Mouse (Mus musculus) neural tube, embryonic 14.5 days (tissue): ENCODE data around the gene Wdr45. TPM values are rescaled to one million over a fixed set of nuclear protein-coding genes. Genes with fewer than 3 reads are reported as not detected.

Source experiments
- ATAC-seq: fragments of 200-750 bp; cut with Nextera tagmentation; 2 replicates; pipeline ENCODE4 v1.8.0; 2017; ENCODE audit warnings: low read depth, mild to moderate bottlenecking, moderate TSS enrichment, moderate library complexity
- H3K27ac ChIP-seq: fragments of 300-500 bp; sonication (generic); 2 replicates; pipeline ENCODE4 v1.5.1; 2014; ENCODE audit warnings: low read depth, mild to moderate bottlenecking, control low read depth, low read length, moderate library complexity, mixed read lengths
- H3K27me3 ChIP-seq: fragments of 300-500 bp; sonication (generic); 2 replicates; pipeline ENCODE4 v1.6.1; 2014; ENCODE audit warnings: low read length; ENCODE audit not compliant: control insufficient read depth, insufficient read depth
- H3K36me3 ChIP-seq: fragments of 300-500 bp; sonication (generic); 2 replicates; pipeline ENCODE4 v1.6.1; 2014; ENCODE audit warnings: low read length, mixed read lengths; ENCODE audit not compliant: control insufficient read depth, insufficient read depth
- H3K4me1 ChIP-seq: fragments of 300-500 bp; sonication (generic); 2 replicates; pipeline ENCODE4 v1.6.1; 2014; ENCODE audit warnings: low read length; ENCODE audit not compliant: control insufficient read depth, insufficient read depth
- H3K4me2 ChIP-seq: fragments of 300-500 bp; sonication (generic); 2 replicates; pipeline ENCODE4 v1.6.1; 2014; ENCODE audit warnings: mild to moderate bottlenecking, low read depth, low read length, control low read depth
- H3K4me3 ChIP-seq: fragments of 300-500 bp; sonication (generic); 2 replicates; pipeline ENCODE4 v1.5.1; 2014; ENCODE audit warnings: low read depth, low read length, control low read depth, mixed read lengths
- H3K9ac ChIP-seq: fragments of 300-500 bp; sonication (generic); replicated peaks from 2 replicates; pipeline ENCODE4 v1.6.1; 2014; ENCODE audit warnings: low read depth, mild to moderate bottlenecking, control low read depth, low read length, mixed read lengths
- H3K9me3 ChIP-seq: fragments of 300-500 bp; sonication (generic); 2 replicates; pipeline ENCODE4 v1.6.1; 2016; ENCODE audit warnings: low read length; ENCODE audit not compliant: control insufficient read depth
- WGBS: fragments of 180-500 bp; shearing (Covaris S2); extraction: QIAGEN DNeasy Blood & Tissue Kit; methylation state at CpG from one replicate; pipeline ENCODE4 v1.1.7; 2014; 5-methylcytosine and 5-hydroxymethylcytosine counted together
- polyA plus RNA-seq: library from polyadenylated mRNA; unstranded; fragments of >200 nt; fragmentation: Nextera tagmentation; extraction: Ambion mirVana; gene quantifications from 2 replicates; pipeline ENCODE4 v1.2.1, GENCODE M21; 2014

Wdr45 gene
- polyA plus RNA-seq, 1 experiment from 2014 or later = 23.6 TPM

GRCm38 (mm10) chrX:7728215-7728921 lies 14.2 kb downstream of the Wdr45 start, which contains the start of gene Praf2:
Praf2 (plus strand) TSS chrX:7728439.
- H3K4me2 ChIP-seq = peak within 1 kb of the TSS; percentile 53
- H3K4me3 ChIP-seq = peak within 1 kb of the TSS; percentile 39
- H3K36me3 ChIP-seq = no peaks in the 10 kb centered on the region
- WGBS = 15% methylated on average over 42 of the region's 42 CpGs
- peak within 1 kb of the TSS; percentile 50 for H3K9ac ChIP-seq
- H3K9me3 ChIP-seq = no peaks in the 10 kb centered on the region
- H3K27ac ChIP-seq = peak within 1 kb of the TSS; percentile 73
- ATAC-seq = peak; percentile 94
- H3K27me3 ChIP-seq = no peaks in the 10 kb centered on the region
- no peaks in the 10 kb centered on the region for H3K4me1 ChIP-seq

- Histone ChIP-seq H3K4me3 (peak overlapping the region; percentile 39), H3K36me3 (no peaks in the 10 kb centered on the region), H3K4me1 (no peaks in the 10 kb centered on the region), H3K27ac (peak overlapping the region; percentile 73), H3K9ac (peak overlapping the region; percentile 50), H3K4me2 (peak overlapping the region; percentile 53), H3K27me3 (no peaks in the 10 kb centered on the region), H3K9me3 (no peaks in the 10 kb centered on the region)
- no peak for ATAC-seq
- 25% methylated on average over 4 of the region's 4 CpGs for WGBS
Observed at GRCm38 (mm10) chrX:7728922-7729265, 14.8 kb downstream of the Wdr45 start.

- Histone ChIP-seq H3K36me3 (no peaks in the 10 kb centered on the region), H3K27me3 (no peaks in the 10 kb centered on the region), H3K4me2 (no peak overlapping the region), H3K9me3 (no peaks in the 10 kb centered on the region), H3K4me1 (no peaks in the 10 kb centered on the region), H3K27ac (no peak overlapping the region), H3K4me3 (no peak overlapping the region), H3K9ac (no peak overlapping the region)
- ATAC-seq = no peak
- 43% methylated on average over 25 of the region's 26 CpGs for WGBS
Observed at GRCm38 (mm10) chrX:7733571-7734156, 19.5 kb downstream of the Wdr45 start.

- no peak overlapping the region for H3K4me3 ChIP-seq
- ATAC-seq = no peak
- H3K9ac ChIP-seq = no peak overlapping the region
Observed at GRCm38 (mm10) chrX:7739336-7740081, 25.4 kb downstream of the Wdr45 start.

GRCm38 (mm10) chrX:7740082-7740819 lies 26.1 kb downstream of the Wdr45 start:
- Histone ChIP-seq H3K4me1 (no peaks in the 10 kb centered on the region), H3K27ac (no peak overlapping the region), H3K4me3 (no peak overlapping the region), H3K9ac (no peak overlapping the region), H3K36me3 (no peaks in the 10 kb centered on the region), H3K27me3 (no peaks in the 10 kb centered on the region), H3K4me2 (no peak overlapping the region), H3K9me3 (no peaks in the 10 kb centered on the region)
- WGBS = 69% methylated on average over 10 of the region's 10 CpGs
- no peak for ATAC-seq

More at GRCm38 (mm10) chrX:7739336-7740081, 25.4 kb downstream of the Wdr45 start:
- Histone ChIP-seq H3K27ac (no peak overlapping the region), H3K4me2 (no peak overlapping the region), H3K4me1 (no peaks in the 10 kb centered on the region), H3K9me3 (no peaks in the 10 kb centered on the region), H3K27me3 (no peaks in the 10 kb centered on the region), H3K36me3 (no peaks in the 10 kb centered on the region)
- WGBS = 75% methylated on average over 11 of the region's 14 CpGs

- no peak for ATAC-seq
- H3K9me3 ChIP-seq = no peaks in the 10 kb centered on the region
- H3K4me1 ChIP-seq = no peaks in the 10 kb centered on the region
- H3K9ac ChIP-seq = no peak overlapping the region
- H3K27me3 ChIP-seq = no peaks in the 10 kb centered on the region
- no peak overlapping the region for H3K4me2 ChIP-seq
- H3K4me3 ChIP-seq = no peak overlapping the region
- H3K27ac ChIP-seq = no peak overlapping the region
- 80% methylated on average over 5 of the region's 5 CpGs for WGBS
- H3K36me3 ChIP-seq = no peaks in the 10 kb centered on the region
Observed at GRCm38 (mm10) chrX:7741103-7741502, 27.0 kb downstream of the Wdr45 start.

- 60% methylated on average over 5 of the region's 5 CpGs for WGBS
- Histone ChIP-seq H3K4me3 (no peak overlapping the region), H3K9me3 (no peaks in the 10 kb centered on the region), H3K9ac (no peak overlapping the region), H3K27ac (no peak overlapping the region), H3K4me2 (no peak overlapping the region), H3K27me3 (no peaks in the 10 kb centered on the region), H3K36me3 (no peaks in the 10 kb centered on the region), H3K4me1 (no peaks in the 10 kb centered on the region)
- ATAC-seq = no peak
Observed at GRCm38 (mm10) chrX:7743470-7743869, 29.3 kb downstream of the Wdr45 start.

GRCm38 (mm10) chrX:7744940-7745339 lies 30.8 kb downstream of the Wdr45 start:
- Histone ChIP-seq H3K4me2 (no peak overlapping the region), H3K4me3 (no peak overlapping the region), H3K27ac (no peak overlapping the region), H3K4me1 (no peaks in the 10 kb centered on the region), H3K36me3 (no peaks in the 10 kb centered on the region), H3K9ac (no peak overlapping the region), H3K9me3 (no peaks in the 10 kb centered on the region), H3K27me3 (no peaks in the 10 kb centered on the region)
- no peak for ATAC-seq
- 59% methylated on average over 1 of the region's 1 CpGs for WGBS
